Mouse (Mus musculus) midbrain, embryonic 16.5 days (tissue): Measurements from ENCODE around the gene Trim80. TPM values are rescaled to one million over a fixed set of nuclear protein-coding genes. Genes with fewer than 3 reads are reported as not detected.
"Not testable (repeated sequence)": the region's sequence is repeated elsewhere in the genome, so short reads cannot be mapped to it uniquely, and the experiment has no call there.

Experiments
- ATAC-seq: fragments of 200-750 bp; cut with Nextera tagmentation; 2 replicates; pipeline ENCODE4 v1.8.0; 2017; ENCODE audit warnings: moderate TSS enrichment
- H3K27ac ChIP-seq: fragments of 300-500 bp; sonication (generic); 2 replicates; pipeline ENCODE4 v1.5.1; 2014; ENCODE audit warnings: mild to moderate bottlenecking, low read length, mixed read lengths
- H3K27me3 ChIP-seq: fragments of 300-500 bp; sonication (generic); 2 replicates; pipeline ENCODE4 v1.6.1; 2014; ENCODE audit warnings: low read depth, low read length, mixed read lengths; ENCODE audit not compliant: control insufficient read depth, insufficient read depth
- H3K36me3 ChIP-seq: fragments of 300-500 bp; sonication (generic); 2 replicates; pipeline ENCODE4 v1.6.1; 2014; ENCODE audit warnings: mild to moderate bottlenecking, low read length, moderate library complexity, mixed read lengths; ENCODE audit not compliant: control insufficient read depth, insufficient read depth
- H3K4me1 ChIP-seq: fragments of 300-500 bp; sonication (generic); 2 replicates; pipeline ENCODE4 v1.6.1; 2014; ENCODE audit warnings: mild to moderate bottlenecking, low read length, mixed read lengths; ENCODE audit not compliant: control insufficient read depth, insufficient read depth
- H3K4me2 ChIP-seq: fragments of 300-500 bp; sonication (generic); 2 replicates; pipeline ENCODE4 v1.6.1; 2014; ENCODE audit warnings: mild to moderate bottlenecking, low read length, mixed read lengths
- H3K4me3 ChIP-seq: fragments of 300-500 bp; sonication (generic); 2 replicates; pipeline ENCODE4 v1.5.1; 2014; ENCODE audit warnings: low read depth, mild to moderate bottlenecking, low read length, moderate library complexity, mixed read lengths
- H3K9ac ChIP-seq: fragments of 300-500 bp; sonication (generic); 2 replicates; pipeline ENCODE4 v1.6.1; 2014; ENCODE audit warnings: low read depth, low read length, mixed read lengths
- H3K9me3 ChIP-seq: fragments of 300-500 bp; sonication (generic); replicated peaks from 2 replicates; pipeline ENCODE4 v1.6.1; 2014; ENCODE audit warnings: mild to moderate bottlenecking, low read length, mixed read lengths; ENCODE audit not compliant: control insufficient read depth, poor library complexity, severe bottlenecking
- WGBS: fragments of 180-500 bp; shearing (Covaris S2); extraction: QIAGEN DNeasy Blood & Tissue Kit; methylation state at CpG from one replicate; pipeline ENCODE4 v1.1.7; 2014; 5-methylcytosine and 5-hydroxymethylcytosine counted together
- polyA plus RNA-seq: library from polyadenylated mRNA; unstranded; fragments of >200 nt; fragmentation: Nextera tagmentation; extraction: Ambion mirVana; gene quantifications from 2 replicates; pipeline ENCODE4 v1.2.1, GENCODE M21; 2015

The Trim80 gene
- polyA plus RNA-seq, 1 experiment from 2014 or later: not detected

DNA sequence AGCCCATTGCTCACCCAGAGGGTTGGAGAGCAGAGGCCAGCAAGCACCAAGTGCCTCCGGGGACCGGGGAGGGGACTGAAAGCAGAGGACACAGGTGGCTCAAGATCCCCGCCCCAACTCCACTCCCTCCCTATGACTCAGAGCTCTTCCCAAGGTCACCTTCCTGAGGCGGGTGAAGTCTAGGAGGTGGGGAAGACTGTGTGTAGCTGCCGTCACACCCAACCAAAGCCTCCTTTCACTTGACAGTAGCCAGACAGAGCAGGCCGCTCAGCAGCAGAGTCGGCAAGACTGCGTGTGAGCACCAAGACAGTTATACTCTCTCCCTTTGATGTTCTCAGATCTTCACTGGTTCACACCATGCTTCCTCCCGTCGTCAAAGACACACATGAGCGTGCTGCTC lies 23.1 kb downstream of the Trim80 start:
- H3K27ac ChIP-seq: no peak overlapping the region
- H3K4me1 ChIP-seq: no peaks in the 10 kb centered on the region
- ATAC-seq: no peak
- H3K27me3 ChIP-seq: no peaks in the 10 kb centered on the region
- H3K4me2 ChIP-seq: no peak overlapping the region
- no peaks in the 10 kb centered on the region for H3K36me3 ChIP-seq
- H3K4me3 ChIP-seq: no peak overlapping the region
- WGBS: 75% methylated on average over 10 of the region's 11 CpGs
- no peaks in the 10 kb centered on the region for H3K9me3 ChIP-seq
- no peak overlapping the region for H3K9ac ChIP-seq

DNA sequence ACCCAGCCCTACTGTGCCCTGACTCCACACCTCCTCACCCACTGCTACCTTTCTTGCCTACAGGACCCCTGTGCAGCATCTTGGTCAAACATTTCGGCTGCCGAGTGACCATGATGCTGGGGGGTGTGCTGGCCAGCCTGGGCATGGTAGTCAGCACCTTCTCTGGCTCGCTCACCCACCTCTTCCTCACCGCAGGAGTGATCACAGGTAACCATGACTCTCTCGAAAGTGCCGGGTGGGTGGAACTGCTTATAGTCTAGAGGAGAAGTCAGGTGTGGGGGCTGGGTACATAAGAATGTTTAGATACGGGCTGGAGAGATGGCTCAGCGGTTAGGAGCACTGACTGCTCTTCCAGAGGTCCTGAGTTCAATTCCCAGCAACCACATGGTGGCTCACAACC lies 24.5 kb downstream of the Trim80 start:
- Histone ChIP-seq H3K4me2 (no peak overlapping the region), H3K36me3 (no peaks in the 10 kb centered on the region), H3K27me3 (no peaks in the 10 kb centered on the region), H3K9ac (no peak overlapping the region), H3K9me3 (no peaks in the 10 kb centered on the region), H3K4me1 (no peaks in the 10 kb centered on the region), H3K27ac (no peak overlapping the region), H3K4me3 (no peak overlapping the region)
- no peak for ATAC-seq
- WGBS: 91% methylated on average over 8 of the region's 8 CpGs

DNA sequence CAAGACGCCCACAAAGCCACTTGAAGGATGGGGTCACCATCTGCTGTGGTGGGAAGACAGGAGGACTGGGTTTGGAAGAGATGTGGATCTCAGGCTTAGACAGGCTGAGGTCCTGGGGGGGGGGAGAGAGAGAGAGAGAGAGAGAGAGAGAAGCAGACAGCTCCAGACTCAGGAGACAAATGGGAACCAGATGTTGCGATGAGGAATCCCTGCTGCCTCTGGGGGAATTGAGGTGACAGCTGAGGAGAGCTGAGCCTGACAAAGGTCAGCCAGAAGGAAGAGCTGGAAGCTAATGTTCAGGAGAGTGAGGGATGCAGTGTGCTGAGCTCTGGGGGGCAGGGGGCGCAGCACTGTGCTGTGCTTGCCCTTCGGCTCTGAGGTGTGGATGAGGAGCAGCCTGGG lies 26.9 kb downstream of the Trim80 start:
- no peak for ATAC-seq
- no peaks in the 10 kb centered on the region for H3K36me3 ChIP-seq
- WGBS: 52% methylated on average over 4 of the region's 4 CpGs
- 0 out of 2 replicates have a peak overlapping the region, but pooled peaks have one; percentile 14 for H3K9ac ChIP-seq
- H3K4me2 ChIP-seq: no peak overlapping the region
- H3K9me3 ChIP-seq: no peaks in the 10 kb centered on the region
- no peak overlapping the region for H3K27ac ChIP-seq
- no peaks in the 10 kb centered on the region for H3K4me1 ChIP-seq
- H3K27me3 ChIP-seq: no peaks in the 10 kb centered on the region
- H3K4me3 ChIP-seq: no peak overlapping the region

DNA sequence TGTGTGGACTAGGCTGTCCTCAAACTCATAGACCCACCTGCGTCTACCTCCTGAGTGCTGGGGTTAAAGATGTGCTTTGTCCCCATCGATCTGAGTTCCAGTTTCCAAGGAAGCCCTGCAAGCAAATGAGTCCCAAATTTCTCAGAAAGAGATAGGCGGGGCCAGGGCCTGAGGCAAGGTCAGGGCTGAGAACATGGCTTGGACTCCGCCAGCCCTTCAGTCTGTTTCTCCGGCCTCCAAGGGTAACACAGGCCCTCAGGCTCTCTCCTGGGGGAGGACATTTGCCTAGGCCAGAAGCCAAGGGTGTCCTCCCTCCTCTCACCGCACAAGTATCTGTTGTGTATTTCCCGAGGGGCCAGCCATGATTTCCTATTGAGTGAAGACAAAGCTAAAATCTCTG lies 31.8 kb downstream of the Trim80 start:
- Histone ChIP-seq H3K9me3 (no peaks in the 10 kb centered on the region), H3K4me2 (no peak overlapping the region), H3K9ac (no peak overlapping the region), H3K27me3 (no peaks in the 10 kb centered on the region), H3K4me3 (no peak overlapping the region), H3K4me1 (peaks cover 24% of the 10 kb centered on the region), H3K36me3 (no peaks in the 10 kb centered on the region), H3K27ac (no peak overlapping the region)
- WGBS: 85% methylated on average over 7 of the region's 7 CpGs
- no peak for ATAC-seq

DNA sequence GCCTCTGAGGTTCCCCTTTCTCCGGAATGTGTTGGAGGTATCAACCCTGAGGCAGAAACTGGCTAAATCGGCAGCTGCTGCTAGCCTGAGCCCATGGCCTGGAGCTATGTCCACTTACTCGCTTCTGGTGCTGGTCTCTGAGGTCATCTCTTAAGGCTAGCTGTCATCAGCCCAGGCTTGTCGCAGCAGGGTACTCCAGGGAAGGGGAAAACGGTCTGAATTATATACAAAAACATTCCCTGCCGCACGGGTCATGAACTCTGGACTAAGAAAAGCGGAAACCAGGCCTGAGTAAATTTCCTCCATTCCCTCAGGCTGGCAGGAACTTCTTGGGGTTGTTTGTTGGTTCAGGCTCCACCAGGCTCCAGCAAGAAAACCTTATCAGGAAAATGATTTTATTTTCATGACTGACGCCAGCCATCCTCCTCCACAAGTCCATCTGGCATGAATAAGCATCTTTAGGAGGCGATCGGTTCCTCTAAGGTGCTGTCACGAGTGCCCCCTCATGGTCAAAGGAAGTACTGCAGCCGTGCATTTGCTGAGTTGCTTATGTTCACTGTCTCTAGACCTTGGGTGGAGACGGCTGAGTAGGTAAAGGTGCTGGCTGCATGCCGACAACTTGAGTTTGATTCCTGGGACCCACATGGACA lies 33.4 kb downstream of the Trim80 start:
- Histone ChIP-seq H3K9me3 (no peaks in the 10 kb centered on the region), H3K36me3 (no peaks in the 10 kb centered on the region), H3K27ac (no peak overlapping the region), H3K27me3 (no peaks in the 10 kb centered on the region), H3K9ac (no peak overlapping the region), H3K4me3 (no peak overlapping the region), H3K4me2 (no peak overlapping the region), H3K4me1 (peaks cover 27% of the 10 kb centered on the region)
- WGBS: 25% methylated on average over 15 of the region's 15 CpGs
- ATAC-seq: no peak; the same call in 1 of the 2 replicates

DNA sequence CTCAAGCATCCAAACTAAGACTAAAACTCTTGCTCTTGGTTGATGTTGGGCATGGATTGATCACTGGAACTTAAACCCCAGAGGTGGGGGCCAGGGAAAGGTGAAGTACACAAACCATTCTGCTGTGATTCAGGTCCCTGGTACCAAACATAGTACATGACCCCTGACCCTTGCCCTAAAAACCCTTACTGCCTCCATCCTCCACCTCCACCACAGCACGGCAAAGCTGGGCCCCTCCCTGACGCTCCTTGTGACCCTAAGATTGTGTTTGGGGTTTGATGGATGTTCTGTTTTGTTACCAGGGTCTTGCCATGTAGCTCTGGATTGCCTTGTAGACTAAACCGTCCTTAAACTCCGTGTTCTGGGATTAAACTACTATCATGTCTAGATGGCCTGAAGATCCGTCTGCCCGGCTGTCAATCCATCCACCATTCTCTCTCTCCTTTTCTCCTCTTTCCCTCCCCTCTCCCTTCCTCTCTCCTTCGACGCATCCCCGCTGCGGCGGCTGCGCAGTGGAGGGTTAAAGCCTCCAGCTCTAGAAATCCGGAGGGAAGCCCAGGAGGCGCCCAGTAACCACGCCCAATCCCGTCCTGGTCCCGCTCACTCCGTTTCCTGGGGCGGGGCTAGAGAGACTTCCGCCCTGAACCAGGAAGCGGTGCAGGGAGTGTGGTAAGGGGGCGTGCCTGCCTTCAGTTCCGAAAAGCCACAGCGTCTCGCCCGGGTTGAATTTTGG lies 34.8 kb downstream of the Trim80 start, which contains the start of gene Armc7:
Gene Armc7, plus strand, starts transcription at position 643 of the 733 bp plus-strand sequence.
- Histone ChIP-seq H3K4me3 (peak within 1 kb of the TSS; percentile 93), H3K4me1 (peaks cover 27% of the 10 kb centered on the region), H3K4me2 (peak within 1 kb of the TSS; percentile 96), H3K27me3 (no peaks in the 10 kb centered on the region), H3K27ac (peak within 1 kb of the TSS; percentile 82), H3K36me3 (no peaks in the 10 kb centered on the region), H3K9me3 (no peaks in the 10 kb centered on the region), H3K9ac (peak within 1 kb of the TSS; percentile 75)
- 2% methylated on average over 26 of the region's 26 CpGs for WGBS
- peak; percentile 97 for ATAC-seq

DNA sequence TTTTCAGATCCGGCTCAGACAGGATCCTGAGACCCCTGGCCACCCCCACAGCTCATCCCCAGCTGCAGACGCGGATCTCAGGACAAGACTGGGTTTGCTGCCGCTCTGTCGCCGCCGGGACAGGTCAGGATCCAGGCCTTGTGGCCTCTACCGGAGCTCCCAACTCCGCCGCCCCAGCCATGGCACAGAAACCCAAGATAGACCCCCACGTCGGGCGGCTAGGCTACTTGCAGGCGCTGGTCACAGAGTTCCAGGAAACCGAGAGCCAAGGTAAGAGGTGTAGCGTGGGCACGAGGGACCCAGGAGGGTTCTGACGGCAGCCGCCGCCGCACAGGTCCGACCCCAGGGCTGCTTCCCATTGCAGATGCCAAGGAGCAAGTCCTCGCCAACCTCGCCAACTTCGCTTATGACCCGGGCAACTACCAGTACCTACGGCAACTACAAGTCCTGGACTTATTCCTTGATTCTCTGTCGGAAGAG lies 35.5 kb downstream of the Trim80 start:
- H3K9ac ChIP-seq: peak overlapping the region; percentile 75
- no peaks in the 10 kb centered on the region for H3K27me3 ChIP-seq
- H3K4me2 ChIP-seq: peak overlapping the region; percentile 96
- peak overlapping the region; percentile 93 for H3K4me3 ChIP-seq
- peak; percentile 49 for ATAC-seq
- peak overlapping the region; percentile 82 for H3K27ac ChIP-seq
- no peaks in the 10 kb centered on the region for H3K9me3 ChIP-seq
- WGBS: 4% methylated on average over 28 of the region's 28 CpGs
- no peaks in the 10 kb centered on the region for H3K36me3 ChIP-seq
- peaks cover 27% of the 10 kb centered on the region for H3K4me1 ChIP-seq

DNA sequence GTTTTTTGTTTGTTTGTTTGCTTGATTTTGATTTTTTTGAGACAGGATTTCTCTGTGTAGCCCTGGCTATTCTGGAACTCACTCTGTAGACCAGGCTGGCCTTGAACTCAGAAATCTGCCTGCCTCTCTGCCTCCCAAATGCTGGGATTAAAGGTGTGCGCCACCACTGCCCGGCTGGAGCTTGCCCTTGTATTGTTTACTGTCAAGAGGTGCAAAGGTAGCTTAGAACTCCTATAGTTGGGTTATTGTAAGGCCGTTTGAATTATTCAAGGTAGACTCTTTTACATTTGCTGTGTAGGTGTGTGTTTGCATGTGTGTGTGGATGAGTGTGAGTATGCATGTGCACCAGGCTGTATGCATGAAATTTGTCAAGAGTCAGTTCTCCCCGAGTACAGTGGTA lies 36.3 kb downstream of the Trim80 start:
- H3K27ac ChIP-seq, H3K9me3 ChIP-seq, ATAC-seq, H3K4me3 ChIP-seq, H3K36me3 ChIP-seq, H3K27me3 ChIP-seq: not testable (repeated sequence)
- Histone ChIP-seq H3K4me2 (peak overlapping the region; percentile 96), H3K4me1 (peaks cover 27% of the 10 kb centered on the region), H3K9ac (0 out of 2 replicates have a peak overlapping the region, but pooled peaks have one; percentile 75)
- 83% methylated on average over 4 of the region's 4 CpGs for WGBS

DNA sequence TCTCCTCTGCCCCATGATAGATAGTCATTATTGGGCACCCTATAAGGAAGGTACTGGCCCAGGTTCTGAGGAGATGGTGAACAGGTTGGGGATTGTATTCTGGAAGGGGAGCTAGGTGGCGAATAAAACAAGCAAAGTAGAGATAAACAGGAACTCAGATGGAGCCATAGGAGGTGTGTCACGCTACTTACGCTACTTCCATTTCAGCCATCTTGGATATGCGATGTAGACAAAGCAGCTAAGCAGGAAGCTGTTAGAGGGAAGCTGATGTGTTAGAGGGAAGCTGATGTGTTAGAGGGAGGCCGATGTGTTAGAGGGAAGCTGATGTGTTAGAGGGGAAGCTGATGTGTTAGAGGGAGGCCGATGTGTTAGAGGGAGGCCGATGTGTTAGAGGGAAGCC lies 37.0 kb downstream of the Trim80 start:
- not testable (repeated sequence) for H3K4me3 ChIP-seq, H3K36me3 ChIP-seq, ATAC-seq, H3K27me3 ChIP-seq, H3K9me3 ChIP-seq, H3K27ac ChIP-seq
- Histone ChIP-seq H3K9ac (0 out of 2 replicates have a peak overlapping the region, but pooled peaks have one; percentile 31), H3K4me1 (peaks cover 27% of the 10 kb centered on the region), H3K4me2 (peak overlapping the region; percentile 96; the same call in 1 of the 2 replicates)
- 87% methylated on average over 7 of the region's 7 CpGs for WGBS
